Mouse (Mus musculus) adrenal gland (tissue): Measurements from ENCODE around the gene Gm3604.
"Not testable (repeated sequence)": the region's sequence is repeated elsewhere in the genome, so short reads cannot be mapped to it uniquely, and the experiment has no call there.

Experiments used
- intact Hi-C: fragments of 180-260 bp; cut with DNase I; formaldehyde crosslinking; loops from one replicate; pipeline ENCODE4 v1.15.1; 2025
- long read RNA-seq, 2 experiments: library from polyadenylated mRNA; unstranded; transcript quantifications; one replicate each; pipeline ENCODE4 v2.0.0; 2020; ENCODE audit warnings: borderline replicate concordance in 1 of 2; ENCODE audit not compliant: insufficient replicate concordance in 1 of 2
- microRNA-seq, 2 experiments: library from miRNA; unstranded; fragments of <30 nt; microRNA quantifications; one replicate each; pipeline ENCODE4; 2019

Gene Gm3604
- long read RNA-seq, experiment 1, partial matches to known transcripts: 0 of 1 reads
- long read RNA-seq, experiment 1, other reads (novel, unspliced or antisense): 1 of 1 reads
- long read RNA-seq, experiment 2, partial matches to known transcripts: 0 of 1 reads
- long read RNA-seq, experiment 2, other reads (novel, unspliced or antisense): 0 of 1 reads

DNA sequence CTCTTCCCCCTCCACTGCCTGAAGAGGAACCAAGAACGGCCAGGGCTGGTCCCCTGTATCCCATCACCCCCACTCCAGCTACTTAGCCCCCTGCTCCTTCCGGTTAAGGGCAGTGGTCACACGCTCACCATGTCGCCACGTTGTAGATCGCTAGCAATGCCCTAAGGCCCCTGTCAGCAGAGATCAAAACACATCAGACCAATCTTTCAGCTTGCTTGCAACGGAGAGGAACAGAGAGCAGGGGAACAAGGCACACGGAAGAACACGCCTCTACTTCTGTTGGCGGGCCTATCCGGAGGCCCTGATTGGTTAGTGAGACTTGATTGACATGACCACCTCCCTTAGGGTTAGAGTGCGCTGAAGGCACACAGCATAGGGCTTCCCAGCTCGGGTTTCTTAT is at the start of gene Gm3604:
Gm3604 (minus strand) TSS at position 226 of the 400 bp plus-strand sequence.
- intact Hi-C loops: not testable (repeated sequence)

DNA sequence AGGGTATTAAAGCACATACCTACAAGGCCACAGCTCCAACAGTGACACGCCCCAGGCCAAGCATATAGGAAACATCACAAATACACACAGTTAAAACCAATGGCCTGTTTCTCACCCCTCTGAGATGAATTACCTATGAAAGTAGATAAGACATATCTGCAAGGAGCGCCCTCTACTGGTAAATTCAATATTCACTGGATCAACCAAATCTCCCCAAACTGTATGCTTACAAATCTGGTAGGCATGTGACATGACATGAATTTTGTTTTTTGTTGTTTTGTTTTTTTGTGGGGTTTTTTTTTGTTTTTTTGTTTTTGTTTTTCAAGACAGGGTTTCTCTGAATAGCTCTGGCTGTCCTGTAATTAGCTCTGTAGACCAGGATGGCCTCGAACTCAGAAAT is 16.2 kb upstream of the Gm3604 start:
- intact Hi-C loops: not testable (repeated sequence)

- intact Hi-C loops: not testable (repeated sequence)
Observed at GRCm38 (mm10) chr13:62390076-62390620, 7.2 kb upstream of the Gm3604 start.

DNA sequence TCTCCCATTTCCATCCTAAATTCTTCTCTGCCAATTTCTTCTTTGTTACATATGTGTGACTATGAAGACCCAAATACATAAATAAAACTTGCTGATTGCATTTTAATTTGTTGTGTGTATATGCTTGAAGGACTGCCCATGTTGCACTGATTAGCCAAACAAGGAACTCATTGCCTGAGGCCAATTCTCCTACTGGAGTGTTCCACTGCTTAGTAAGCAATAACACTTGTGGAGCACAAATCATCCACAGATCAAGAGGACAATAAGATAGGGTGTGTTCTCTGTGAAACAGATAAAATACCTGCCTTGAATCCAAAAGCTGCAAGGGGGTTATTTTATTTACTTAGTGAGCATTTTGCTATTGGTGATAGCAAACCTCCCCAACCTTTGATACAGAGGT is 51.2 kb downstream of the Gm3604 start:
- intact Hi-C loops: no loop called here

DNA sequence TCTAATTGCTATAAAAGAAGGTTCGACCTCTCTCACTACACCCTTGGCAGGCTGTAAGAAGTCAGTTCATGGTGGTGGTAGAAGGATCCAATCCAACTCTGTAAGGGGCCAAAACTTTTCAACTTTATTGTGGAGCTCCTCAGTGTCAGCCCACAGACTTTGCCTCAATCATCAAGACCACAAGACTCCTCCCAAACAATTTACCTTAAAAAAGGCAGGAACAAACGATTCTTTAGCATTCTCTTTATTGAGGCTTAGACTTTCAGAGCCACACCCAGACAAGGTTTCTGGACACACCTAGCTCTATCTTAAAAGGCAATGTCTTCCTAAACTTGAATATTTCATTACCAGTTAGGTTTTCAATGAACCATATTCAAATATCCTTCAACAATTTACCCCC is 51.6 kb downstream of the Gm3604 start:
- intact Hi-C loops: no loop called here

Small RNA genes within 50 kb of the gene (microRNA-seq; reads per million reads assigned to microRNA genes)
- 0 reads per million in 2 experiments for gene Gm25933
